Mouse (Mus musculus) heart, postnatal 10 days (tissue): ENCODE data around the gene Rangap1. TPM values are rescaled to one million over a fixed set of nuclear protein-coding genes. Genes with fewer than 3 reads are reported as not detected.

ENCODE experiments used
- DNase-seq, 2 experiments: peaks; one replicate each; pipeline ENCODE4 v3.0.0; 2021
- intact Hi-C: fragments of 180-260 bp; cut with DNase I; formaldehyde crosslinking; loops from one replicate; pipeline ENCODE4 v1.15.1; 2025
- total RNA-seq, 2 experiments: library from RNA; stranded (reverse); gene quantifications; 2 replicates each; pipeline ENCODE4 v1.2.3; 2021

Rangap1 gene
- 10 to 100 TPM; 41.5 to 43.3 TPM for total RNA-seq

GRCm38 (mm10) chr15:81744992-81745600 lies at the start of gene Rangap1, which contains the start of gene Zc3h7b:
Gene Rangap1 (minus strand): TSS chr15:81745530.
Gene Zc3h7b (plus strand): TSS chr15:81745057.
- intact Hi-C loops: loop anchor here (2.0 to 5.0 kb wide), 3 partner anchors 58 to 172 kb away; partner anchors contain the start of gene Tef
- peak; percentile 84 to 85 for DNase-seq

DNA sequence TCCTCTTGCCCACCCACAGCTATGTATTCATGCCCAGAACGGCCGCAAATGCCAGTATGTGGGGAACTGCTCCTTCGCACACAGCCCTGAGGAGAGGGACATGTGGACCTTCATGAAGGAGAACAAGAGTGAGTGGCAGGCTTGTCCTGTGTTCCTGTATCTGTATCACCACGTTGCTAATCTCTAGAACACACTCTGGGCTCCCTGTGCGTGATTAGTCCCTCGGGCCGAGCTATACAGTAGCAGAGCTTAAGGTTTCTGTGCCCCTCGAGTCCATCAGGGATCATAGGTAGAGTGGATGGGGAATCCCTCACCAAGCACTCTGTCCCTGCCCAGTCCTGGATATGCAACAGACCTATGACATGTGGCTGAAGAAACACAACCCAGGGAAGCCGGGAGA lies 47.1 kb upstream of the Rangap1 start:
- intact Hi-C loops: no loop called here
- DNase-seq: no peak

DNA sequence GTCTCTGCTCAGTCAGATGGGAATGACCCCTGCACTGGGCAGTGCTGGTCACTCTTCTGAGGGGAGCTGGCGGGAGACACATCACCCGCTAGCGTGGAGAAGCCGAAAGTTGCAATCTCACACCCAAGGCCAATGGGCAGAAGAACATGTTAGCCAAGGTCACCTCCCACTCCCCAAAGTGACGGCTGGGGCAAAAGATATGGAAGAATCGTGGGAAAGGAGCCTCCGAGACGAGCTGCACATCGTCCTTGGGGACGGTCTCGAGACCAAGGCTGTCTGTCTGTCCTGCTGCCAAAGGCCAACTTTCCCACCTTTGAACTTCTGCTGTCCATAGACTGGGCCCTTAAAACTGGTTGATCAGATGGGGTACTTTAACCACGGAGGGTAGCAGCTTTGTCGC lies 42.2 kb upstream of the Rangap1 start:
- no peak for DNase-seq
- intact Hi-C loops: no loop called here

- no peak for DNase-seq
- intact Hi-C loops: no loop called here
Observed at GRCm38 (mm10) chr15:81785701-81786100, 40.4 kb upstream of the Rangap1 start.

DNA sequence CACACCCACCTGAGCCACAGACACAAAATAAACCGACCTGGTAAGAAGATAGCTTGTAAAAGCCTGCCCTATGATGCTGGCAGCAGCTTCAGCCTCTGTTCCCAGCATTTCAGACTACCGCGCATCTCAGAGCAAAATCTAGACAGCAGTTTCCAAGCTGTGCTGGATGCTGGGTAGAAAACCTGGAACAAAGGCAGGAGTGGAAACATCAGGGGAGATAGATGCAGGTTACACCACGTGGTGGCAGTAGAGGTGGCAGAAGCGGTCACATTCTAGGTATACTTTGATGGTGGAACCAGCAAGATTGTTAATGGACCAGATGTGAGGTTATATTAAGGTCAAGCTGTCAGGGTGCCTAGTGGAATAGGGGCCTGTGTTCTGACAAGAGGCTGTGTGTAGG lies 39.4 kb upstream of the Rangap1 start:
- intact Hi-C loops: no loop called here
- DNase-seq: no peak

DNA sequence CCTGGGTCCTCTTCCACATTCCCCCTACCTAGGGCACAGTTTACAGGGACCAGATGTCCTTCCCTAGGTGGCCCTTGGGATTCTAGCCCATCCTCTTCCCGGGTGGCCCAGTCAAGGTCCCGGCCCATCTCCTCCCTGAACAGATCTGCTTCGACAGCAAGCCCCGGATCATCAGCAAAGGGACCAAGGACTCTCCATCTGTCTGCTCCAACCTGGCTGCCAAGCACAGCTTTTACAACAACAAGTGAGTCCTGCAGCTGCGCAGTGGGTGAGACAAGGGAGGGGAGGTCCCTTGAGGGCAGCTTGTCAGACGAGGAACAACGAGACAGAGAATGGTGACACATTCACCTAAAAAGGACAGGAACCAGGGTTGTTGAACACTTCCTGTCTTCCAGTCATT lies 36.5 kb upstream of the Rangap1 start:
- no peak for DNase-seq
- intact Hi-C loops: no loop called here

DNA sequence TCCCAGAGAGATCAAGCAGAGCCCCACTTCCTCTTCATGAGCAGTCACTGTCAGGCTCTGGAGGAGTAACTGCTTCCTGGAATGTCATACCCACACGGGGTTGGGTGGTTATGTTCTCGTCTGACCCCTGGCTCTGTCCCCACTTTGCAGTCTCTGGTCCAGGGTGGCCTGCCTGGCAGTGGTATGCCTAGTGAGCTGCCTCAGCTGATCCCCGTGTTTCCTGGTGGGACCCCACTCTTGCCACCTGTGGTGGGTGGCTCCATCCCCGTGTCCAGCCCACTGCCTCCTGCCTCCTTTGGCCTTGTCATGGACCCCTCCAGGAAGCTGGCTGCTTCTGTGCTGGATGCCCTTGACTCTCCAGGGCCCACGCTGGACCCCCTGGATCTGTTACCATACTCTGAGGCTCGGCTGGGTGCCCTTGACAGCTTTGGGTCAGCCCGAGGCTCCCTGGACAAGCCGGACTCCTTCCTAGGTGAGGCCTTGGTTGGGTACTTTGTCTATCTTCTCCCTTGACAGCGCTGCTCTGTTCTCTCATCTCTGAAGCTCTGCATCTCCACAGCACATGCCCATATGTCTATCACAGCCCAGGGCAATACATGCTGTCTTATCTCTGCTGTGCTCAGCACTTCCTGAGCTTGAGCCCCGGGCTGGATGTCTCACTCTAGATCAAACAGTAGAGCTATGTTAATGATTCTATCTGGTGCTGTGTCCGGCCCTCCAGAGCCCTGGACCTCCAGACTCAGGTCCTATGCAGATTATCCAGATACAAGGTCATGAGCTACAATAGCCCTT lies 31.5 kb upstream of the Rangap1 start:
- intact Hi-C loops: no loop called here
- no peak for DNase-seq

DNA sequence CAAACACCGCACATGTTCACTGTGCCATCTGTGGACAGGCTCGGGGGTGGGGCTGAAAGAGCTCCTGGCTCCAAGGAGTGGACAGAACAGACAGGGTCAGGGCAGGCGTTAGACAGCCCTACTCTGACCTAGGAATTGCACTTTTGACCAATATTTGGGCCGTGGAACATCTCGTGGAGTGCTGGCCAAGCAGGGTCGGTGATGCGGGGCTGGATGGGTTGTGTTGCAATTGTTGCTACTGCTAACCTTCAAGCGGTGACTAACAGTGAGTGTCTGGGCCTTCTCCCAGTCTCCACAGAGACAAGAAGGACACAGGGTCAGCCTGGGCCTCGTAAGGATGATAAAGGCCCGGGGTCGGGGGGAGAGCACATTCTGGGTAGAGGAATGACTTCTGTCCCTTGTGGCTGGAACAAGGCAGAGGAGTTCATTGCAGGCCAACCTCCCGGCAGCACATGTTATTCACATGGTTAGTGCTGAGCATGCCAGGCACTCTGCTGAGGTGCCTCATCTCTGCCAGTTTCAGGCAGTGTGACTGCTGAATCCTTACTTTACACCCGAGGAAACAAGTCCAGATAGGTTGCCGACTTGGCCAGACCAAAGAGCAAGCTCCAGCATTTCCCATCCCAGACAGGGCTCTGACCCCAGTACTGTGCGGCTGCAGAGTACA lies 29.3 kb upstream of the Rangap1 start:
- intact Hi-C loops: no loop called here
- peak; percentile 71 to 77 for DNase-seq

GRCm38 (mm10) chr15:81772431-81773120 lies 27.2 kb upstream of the Rangap1 start:
- intact Hi-C loops: no loop called here
- peak; percentile 39 to 40 for DNase-seq

- intact Hi-C loops: no loop called here
- DNase-seq: no peak
Observed at GRCm38 (mm10) chr15:81769037-81769436, 23.7 kb upstream of the Rangap1 start.

DNA sequence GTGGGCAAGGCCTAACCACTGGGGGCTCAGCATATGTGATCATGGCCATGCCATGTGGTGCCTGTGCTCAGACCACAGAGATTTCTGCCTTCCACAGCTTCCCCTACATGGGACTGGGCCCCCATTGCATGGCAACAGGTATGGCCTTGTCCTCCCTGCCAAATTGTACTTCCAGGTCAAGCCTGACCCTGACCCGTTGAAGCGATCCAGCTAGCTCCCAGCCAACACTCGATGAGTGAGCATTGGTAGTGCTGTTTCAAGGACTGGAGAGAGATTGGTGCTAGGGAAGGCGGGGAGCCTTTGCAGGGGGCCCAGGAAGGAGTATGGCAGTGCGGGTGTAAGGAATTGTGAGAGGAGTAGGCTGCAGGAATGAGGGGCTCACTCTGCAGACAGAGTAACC lies 21.1 kb upstream of the Rangap1 start:
- intact Hi-C loops: no loop called here
- DNase-seq: no peak

GRCm38 (mm10) chr15:81765651-81766050 lies 20.3 kb upstream of the Rangap1 start:
- intact Hi-C loops: no loop called here
- no peak for DNase-seq

DNA sequence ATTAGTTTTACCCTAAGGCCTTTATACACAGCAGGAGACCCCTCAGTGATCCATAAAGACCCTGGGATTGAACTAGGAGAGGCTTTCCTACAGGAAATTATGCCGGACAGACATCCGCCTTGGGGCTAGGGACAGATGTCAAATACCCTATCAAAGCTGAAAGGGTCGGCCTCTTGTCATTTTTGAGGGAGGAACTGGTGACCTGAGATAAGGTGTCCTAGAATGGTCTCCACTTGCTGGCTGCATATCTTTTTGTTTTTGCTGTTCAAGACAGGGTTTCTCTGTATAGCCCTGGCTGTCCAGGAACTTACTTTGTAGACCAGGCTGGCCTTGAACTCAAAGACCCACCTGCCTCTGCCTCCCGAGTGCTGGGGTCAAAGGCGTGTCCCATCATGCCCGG lies 19.2 kb upstream of the Rangap1 start:
- no peak for DNase-seq
- intact Hi-C loops: no loop called here

DNA sequence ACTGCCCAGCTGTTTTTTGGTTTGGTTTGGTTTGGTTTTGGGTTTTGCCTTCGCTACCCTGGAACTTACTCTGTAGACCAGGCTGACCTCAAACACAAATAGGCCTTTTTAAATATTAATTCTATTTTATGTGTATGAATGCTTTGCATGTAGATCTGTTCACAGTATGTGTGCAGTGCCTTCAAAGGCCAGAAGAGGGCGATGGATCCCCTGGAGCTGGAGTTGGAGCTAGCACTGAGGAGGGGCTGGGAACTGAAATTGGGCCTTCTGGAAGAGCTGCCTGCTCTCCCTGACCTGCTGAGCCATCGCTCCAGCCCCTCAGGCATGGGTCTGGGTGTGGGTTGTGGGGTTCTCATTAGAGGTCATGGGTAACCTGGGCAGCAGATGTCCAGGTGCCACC lies 16.6 kb upstream of the Rangap1 start:
- intact Hi-C loops: no loop called here
- no peak for DNase-seq

DNA sequence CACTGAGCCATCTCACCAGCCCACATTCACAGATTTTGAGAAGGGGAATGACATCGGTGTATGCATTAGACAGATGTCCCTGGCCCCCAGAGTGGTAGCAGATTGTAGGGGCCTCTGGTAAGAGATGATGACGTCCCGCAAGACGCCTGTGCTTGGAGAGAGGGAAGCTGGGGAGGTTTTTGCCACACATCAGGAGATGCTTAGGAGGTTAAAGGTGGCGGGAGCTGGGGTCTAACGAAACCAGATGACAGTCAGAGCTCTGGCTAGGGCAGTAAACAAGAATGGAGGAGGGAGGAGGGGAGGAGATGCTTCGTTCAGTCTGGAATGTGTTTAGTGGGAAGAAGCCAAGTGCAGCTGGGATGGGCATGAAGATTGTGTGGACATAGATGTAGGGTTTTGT lies 16.1 kb upstream of the Rangap1 start:
- no peak for DNase-seq

DNA sequence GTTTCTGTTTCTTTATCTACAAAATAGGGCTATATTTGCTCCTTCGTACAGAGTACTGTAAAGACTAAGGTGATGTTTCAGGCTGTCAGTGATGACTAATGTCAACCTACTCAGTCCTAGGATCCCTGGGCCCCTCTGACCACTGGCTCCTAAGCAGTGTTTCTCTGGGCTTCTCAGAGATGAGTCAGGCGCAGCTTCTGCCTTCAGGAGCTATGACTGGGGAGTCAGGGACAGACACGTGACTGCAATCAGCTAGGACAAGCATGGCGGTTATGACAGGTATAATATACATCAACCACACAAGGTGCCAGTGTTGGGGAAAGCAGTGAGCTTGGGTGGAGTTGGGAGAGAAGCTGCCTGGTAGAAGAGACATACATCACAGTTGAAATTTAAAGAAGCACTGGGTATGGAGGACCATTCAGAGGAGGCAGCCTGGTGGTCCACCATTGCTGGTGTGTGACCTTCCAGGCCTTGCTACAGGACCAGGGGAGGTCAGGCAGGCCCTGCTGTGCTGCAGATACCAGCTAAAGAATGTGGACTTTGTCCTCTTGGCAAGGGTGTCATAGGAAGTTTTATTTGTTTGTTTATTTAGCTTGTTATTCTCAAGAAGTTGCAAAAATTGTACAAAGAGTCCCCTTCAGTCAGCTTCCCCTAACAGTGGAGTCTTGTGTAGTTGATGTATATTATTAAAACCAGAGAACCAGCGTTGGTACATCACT lies 15.2 kb upstream of the Rangap1 start:
- no peak for DNase-seq

More for the DNA sequence above, 16.1 kb upstream of the Rangap1 start:
- intact Hi-C loops: no loop called here

GRCm38 (mm10) chr15:81759542-81759941 lies 14.2 kb upstream of the Rangap1 start:
- intact Hi-C loops: no loop called here
- DNase-seq: no peak

More for the DNA sequence above, 15.2 kb upstream of the Rangap1 start:
- intact Hi-C loops: no loop called here

- intact Hi-C loops: no loop called here
- DNase-seq: no peak
Observed at GRCm38 (mm10) chr15:81758701-81759100, 13.4 kb upstream of the Rangap1 start.

DNA sequence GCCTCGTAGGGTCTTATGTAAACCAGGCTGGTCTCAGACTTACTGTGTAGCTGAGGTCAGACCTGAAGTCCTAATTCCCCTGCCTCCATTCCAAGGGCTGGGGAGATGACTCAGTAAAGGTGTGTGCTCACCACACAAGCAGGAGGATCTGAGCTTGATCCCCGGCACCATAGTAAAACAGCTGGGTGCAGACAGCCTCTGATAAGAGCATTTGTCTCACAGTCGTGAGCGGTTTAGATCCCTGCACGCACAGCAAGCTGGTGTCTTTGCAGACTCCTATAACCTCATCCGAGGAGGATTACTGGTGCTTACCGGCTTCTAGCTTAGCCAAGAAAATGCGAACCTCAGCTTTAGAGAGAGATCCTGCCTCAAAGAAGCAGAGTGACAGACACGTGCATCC lies 8.3 kb upstream of the Rangap1 start:
- intact Hi-C loops: no loop called here
- no peak for DNase-seq

- peak; percentile 45 to 57 for DNase-seq
- intact Hi-C loops: no loop called here
Observed at GRCm38 (mm10) chr15:81749742-81750141, 4.4 kb upstream of the Rangap1 start.
